Mouse (Mus musculus) MEL (cell line): ENCODE results near the gene Mfsd8. TPM values are rescaled to one million over a fixed set of nuclear protein-coding genes. Genes with fewer than 3 reads are reported as not detected.
"Not testable (repeated sequence)": the region's sequence is repeated elsewhere in the genome, so short reads cannot be mapped to it uniquely, and the experiment has no call there.

Source experiments
- DNase-seq: peaks from one replicate; pipeline ENCODE4 v3.0.0; 2011; ENCODE audit warnings: low read depth, low spot score
- H3K27ac ChIP-seq: 2 replicates; pipeline ENCODE4 v1.5.1; 2012; ENCODE audit warnings: low read depth, mild to moderate bottlenecking, control low read depth, low read length, moderate library complexity; ENCODE audit not compliant: control insufficient read depth
- H3K27me3 ChIP-seq, 2 experiments: fragments of 150-350 bp in 1 of 2; sonication (generic) in 1 of 2; 2 replicates each; pipeline ENCODE4 v1.6.1; 2012; ENCODE audit warnings: low read length in 2 of 2, mild to moderate bottlenecking in 2 of 2, improper control_type of control experiment in 1 of 2, moderate library complexity in 1 of 2; ENCODE audit not compliant: insufficient read depth in 2 of 2, control insufficient read depth in 1 of 2
- H3K36me3 ChIP-seq, 2 experiments: 2 replicates each; pipeline ENCODE4 v1.6.1; 2012 to 2014; ENCODE audit warnings: low read length in 2 of 2, improper control_type of control experiment in 1 of 2, inconsistent platforms in 1 of 2, mild to moderate bottlenecking in 1 of 2; ENCODE audit not compliant: insufficient read depth in 2 of 2, control insufficient read depth in 1 of 2
- H3K4me1 ChIP-seq, 2 experiments: fragments of 150-350 bp in 1 of 2; sonication (generic) in 1 of 2; 2 replicates each; pipeline ENCODE4 v1.6.1; 2012; ENCODE audit warnings: low read length in 2 of 2, improper control_type of control experiment in 1 of 2, mild to moderate bottlenecking in 1 of 2; ENCODE audit not compliant: insufficient read depth in 2 of 2, control insufficient read depth in 1 of 2
- H3K4me3 ChIP-seq, 2 experiments: fragments of 150-350 bp in 1 of 2; sonication (generic) in 1 of 2; 2 replicates each; pipeline ENCODE4 v1.5.1; 2012; ENCODE audit warnings: low read depth in 2 of 2, low read length in 2 of 2, mild to moderate bottlenecking in 2 of 2, moderate library complexity in 2 of 2, control low read depth in 1 of 2, improper control_type of control experiment in 1 of 2; ENCODE audit not compliant: control insufficient read depth in 1 of 2, insufficient read depth in 1 of 2
- H3K79me2 ChIP-seq: 2 replicates; pipeline ENCODE4 v1.6.1; 2012; ENCODE audit warnings: mild to moderate bottlenecking, low read length, moderate library complexity; ENCODE audit not compliant: control insufficient read depth, poor library complexity, insufficient read depth
- H3K9ac ChIP-seq: 2 replicates; pipeline ENCODE4 v1.6.1; 2012; ENCODE audit warnings: low read depth, mild to moderate bottlenecking, control low read depth, low read length, moderate library complexity; ENCODE audit not compliant: control insufficient read depth, poor library complexity, severe bottlenecking
- H3K9me3 ChIP-seq: fragments of 150-350 bp; sonication (generic); replicated peaks from 2 replicates; pipeline ENCODE4 v1.6.1; 2012; ENCODE audit warnings: mild to moderate bottlenecking, low read length, improper control_type of control experiment, moderate library complexity; ENCODE audit not compliant: insufficient read depth
- CHD2 ChIP-seq: IDR thresholded peaks from 2 replicates; pipeline ENCODE4 v1.6.1; 2011; ENCODE audit warnings: low read length, improper control_type of control experiment
- CTCF ChIP-seq, 3 experiments: IDR thresholded peaks in 2 of 3; conservative IDR thresholded peaks in 1 of 3; 2 replicates each; pipeline ENCODE4 v1.5.1; 2011 to 2012; ENCODE audit warnings: low read length in 3 of 3, low read depth in 2 of 3, mild to moderate bottlenecking in 2 of 3, improper control_type of control experiment in 1 of 3, inconsistent platforms in 1 of 3, mixed read lengths in 1 of 3, moderate library complexity in 1 of 3; ENCODE audit not compliant: control insufficient read depth in 1 of 3, insufficient read depth in 1 of 3, poor library complexity in 1 of 3, severe bottlenecking in 1 of 3
- ELF1 ChIP-seq: IDR thresholded peaks from 2 replicates; pipeline ENCODE4 v1.6.1; 2014; ENCODE audit warnings: low read depth, mild to moderate bottlenecking, inconsistent platforms, low read length, improper control_type of control experiment, moderate library complexity
- ETS1 ChIP-seq: IDR thresholded peaks from 2 replicates; pipeline ENCODE4 v1.6.1; 2012; ENCODE audit warnings: low read depth, mild to moderate bottlenecking, inconsistent platforms, low read length, improper control_type of control experiment, moderate library complexity
- HCFC1 ChIP-seq: IDR thresholded peaks from 2 replicates; pipeline ENCODE4 v1.6.1; 2012; ENCODE audit warnings: low read depth, mild to moderate bottlenecking, inconsistent platforms, low read length, improper control_type of control experiment, moderate library complexity
- MAX ChIP-seq: IDR thresholded peaks from 2 replicates; pipeline ENCODE4 v1.6.1; 2011; ENCODE audit warnings: low read length, improper control_type of control experiment
- MXI1 ChIP-seq: IDR thresholded peaks from 2 replicates; pipeline ENCODE4 v1.6.1; 2011; ENCODE audit warnings: mild to moderate bottlenecking, low read depth, low read length, improper control_type of control experiment
- NELFE ChIP-seq: IDR thresholded peaks from 2 replicates; pipeline ENCODE4 v1.6.1; 2011; ENCODE audit warnings: low read depth, low read length, improper control_type of control experiment
- NRF1 ChIP-seq: IDR thresholded peaks from 2 replicates; pipeline ENCODE4 v1.6.1; 2014; ENCODE audit warnings: low read depth, mild to moderate bottlenecking, inconsistent platforms, low read length, improper control_type of control experiment, moderate library complexity; ENCODE audit not compliant: poor library complexity, insufficient read depth, severe bottlenecking
- POLR2A ChIP-seq, 2 experiments: IDR thresholded peaks; 2 replicates each; pipeline ENCODE4 v1.6.1; 2011 to 2012; ENCODE audit warnings: low read length in 2 of 2, mild to moderate bottlenecking in 2 of 2, control low read depth in 1 of 2, improper control_type of control experiment in 1 of 2, low read depth in 1 of 2, moderate library complexity in 1 of 2; ENCODE audit not compliant: control insufficient read depth in 1 of 2, insufficient read depth in 1 of 2, poor library complexity in 1 of 2
- POLR2AphosphoS2 ChIP-seq: IDR thresholded peaks from 2 replicates; pipeline ENCODE4 v1.6.1; 2011; ENCODE audit warnings: low read length, improper control_type of control experiment
- RAD21 ChIP-seq: IDR thresholded peaks from 2 replicates; pipeline ENCODE4 v1.6.1; 2011; ENCODE audit warnings: mild to moderate bottlenecking, low read depth, low read length, improper control_type of control experiment
- SIN3A ChIP-seq: IDR thresholded peaks from 2 replicates; pipeline ENCODE4 v1.6.1; 2012; ENCODE audit warnings: low read length, improper control_type of control experiment, inconsistent platforms
- SMC3 ChIP-seq: IDR thresholded peaks from 2 replicates; pipeline ENCODE4 v1.6.1; 2011; ENCODE audit warnings: low read depth, low read length, improper control_type of control experiment
- TBP ChIP-seq: IDR thresholded peaks from 2 replicates; pipeline ENCODE4 v1.8.0; 2011; ENCODE audit warnings: low read depth, low read length, improper control_type of control experiment
- TCF12 ChIP-seq: IDR thresholded peaks from 2 replicates; pipeline ENCODE4 v1.6.1; 2014; ENCODE audit warnings: low read depth, mild to moderate bottlenecking, inconsistent platforms, low read length, improper control_type of control experiment, moderate library complexity
- polyA plus RNA-seq, 2 experiments: library from polyadenylated mRNA; stranded (reverse) in 1 of 2; unstranded in 1 of 2; fragments of >175 nt in 1 of 2; fragments of >200 nt in 1 of 2; gene quantifications; 2 replicates each; pipeline versions ENCODE4 v1.2.1 to v1.2.4; 2012; ENCODE audit warnings: low replicate concordance in 2 of 2, low read depth in 1 of 2; ENCODE audit not compliant: insufficient read length in 2 of 2, insufficient read depth in 1 of 2, missing spikeins in 1 of 2
- total RNA-seq: library from RNA; depleted of rRNA; stranded (reverse); fragments of 300-350 nt; gene quantifications from 2 replicates; pipeline ENCODE4 v1.2.3, GENCODE M21; 2012; rRNA removed

Gene Mfsd8
- total RNA-seq, result 3.2 and 4.0 TPM in 2 replicates
- 1 to 10 TPM in 1 of 2 experiments, not detected in 1; 6.4 TPM for polyA plus RNA-seq

DNA sequence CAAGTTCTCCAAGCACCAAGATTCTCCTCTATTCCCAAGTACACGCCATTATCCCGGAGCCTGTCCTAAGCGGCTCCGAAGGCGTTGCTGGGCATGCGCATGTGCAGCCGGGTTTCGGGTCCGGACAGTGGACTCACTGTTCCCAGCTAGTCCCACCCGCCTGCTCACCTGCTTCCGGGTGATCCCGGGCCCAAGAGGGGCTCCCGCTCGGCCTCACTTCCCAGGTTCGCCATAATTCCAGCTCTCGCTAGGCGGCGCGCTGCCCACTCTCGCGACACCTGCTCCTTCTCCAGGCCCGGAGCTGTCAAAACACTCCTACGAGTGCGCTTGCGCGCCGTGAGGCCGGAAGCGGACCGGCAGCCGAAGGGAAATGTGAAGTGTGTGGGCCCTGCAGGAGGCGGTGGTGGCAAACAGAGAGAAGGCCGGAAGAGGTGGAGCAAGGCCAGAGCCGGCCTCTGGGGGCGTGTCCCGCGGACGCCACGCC, at the start of gene Mfsd8:
Gene Mfsd8, minus strand, starts transcription at position 414 of the 484 bp plus-strand sequence.
- Histone ChIP-seq H3K9ac (peak within 1 kb of the TSS; percentile 86), H3K4me3 (peak within 1 kb of the TSS; percentile 81 to 91), H3K27ac (peak within 1 kb of the TSS; percentile 71)
- not testable (repeated sequence) for H3K9me3 ChIP-seq, H3K36me3 ChIP-seq, H3K4me1 ChIP-seq, H3K79me2 ChIP-seq, H3K27me3 ChIP-seq
- peak; percentile 78 for TF ChIP-seq HCFC1
- peak; percentile 54 to 68; a peak in 3 of 4 replicates for TF ChIP-seq POLR2A (IDR thresholded peaks at IDR 0.05; ENCODE audit: control insufficient read depth in 1 of 2, insufficient read depth in 1 of 2, low read depth in 1 of 2, low read length in 2 of 2, poor library complexity in 1 of 2)
- TF ChIP-seq POLR2AphosphoS2, result 0 out of 2 replicates have a peak, but pooled peaks have one; percentile 23
- TF ChIP-seq MXI1, result peak; percentile 89
- 0 out of 2 replicates have a peak, but pooled peaks have one; percentile 9 for TF ChIP-seq MAX
- TF ChIP-seq TCF12, result peak; percentile 11; the same call in 1 of the 2 replicates
- TF ChIP-seq NELFE, result peak; percentile 59
- TF ChIP-seq CTCF (IDR thresholded peaks at IDR 0.05 in 2 of 3, conservative IDR thresholded peaks at IDR 0.05 in 1 of 3; ENCODE audit: control insufficient read depth in 1 of 3, insufficient read depth in 1 of 3, low read depth in 2 of 3, low read length in 3 of 3, poor library complexity in 1 of 3, severe bottlenecking in 1 of 3), result peak in 2 of 3 experiments; percentile 30 to 58; a peak in 4 of 6 replicates
- TF ChIP-seq ELF1, result peak; percentile 84
- TF ChIP-seq ETS1, result 0 out of 2 replicates have a peak, but pooled peaks have one; percentile 17
- peak; percentile 57; the same call in 1 of the 2 replicates for TF ChIP-seq SIN3A
- TF ChIP-seq NRF1, result peak; percentile 78
- 0 out of 2 replicates have a peak, but pooled peaks have one; percentile 37 for TF ChIP-seq TBP
- peak; percentile 93 for TF ChIP-seq CHD2
- peak; percentile 98 for DNase-seq

GRCm38 (mm10) chr3:40894336-40894735, 47.6 kb upstream of the Mfsd8 start:
- Histone ChIP-seq H3K4me3 (peak overlapping the region; percentile 59 to 69), H3K9ac (peak overlapping the region; percentile 49)
- not testable (repeated sequence) for H3K4me1 ChIP-seq, H3K79me2 ChIP-seq, H3K27ac ChIP-seq, H3K27me3 ChIP-seq, H3K9me3 ChIP-seq, H3K36me3 ChIP-seq
- DNase-seq, result peak; percentile 56

- H3K9ac ChIP-seq, result peak overlapping the region; percentile 80
- not testable (repeated sequence) for H3K36me3 ChIP-seq, H3K9me3 ChIP-seq, H3K79me2 ChIP-seq, H3K27ac ChIP-seq, H3K4me1 ChIP-seq, H3K27me3 ChIP-seq
- H3K4me3 ChIP-seq, result peak overlapping the region; percentile 83 to 87
- TF ChIP-seq NELFE (peak; percentile 50; the same call in 1 of the 2 replicates), SMC3 (peak; percentile 20; the same call in 1 of the 2 replicates), MXI1 (peak; percentile 91), ELF1 (peak; percentile 80), HCFC1 (peak; percentile 78), POLR2A (IDR thresholded peaks at IDR 0.05; ENCODE audit: control insufficient read depth in 1 of 2, insufficient read depth in 1 of 2, low read depth in 1 of 2, low read length in 2 of 2, poor library complexity in 1 of 2) (peak in 1 of 2 experiments; percentile 69; a peak in 2 of 4 replicates), SIN3A (peak; percentile 82), NRF1 (peak; percentile 76), RAD21 (peak; percentile 13), TCF12 (peak; percentile 32; the same call in 1 of the 2 replicates), CTCF (IDR thresholded peaks at IDR 0.05 in 2 of 3, conservative IDR thresholded peaks at IDR 0.05 in 1 of 3; ENCODE audit: control insufficient read depth in 1 of 3, insufficient read depth in 1 of 3, low read depth in 2 of 3, low read length in 3 of 3, poor library complexity in 1 of 3, severe bottlenecking in 1 of 3) (peak; percentile 18 to 53 (median 38); a peak in 4 of 6 replicates), CHD2 (peak; percentile 93), TBP (0 out of 2 replicates have a peak, but pooled peaks have one; percentile 27)
- DNase-seq, result peak; percentile 98
These were observed 47.2 kb upstream of the Mfsd8 start for GRCm38 (mm10) chr3:40893816-40894258.
